In genomic region chr14:54464293-54465005, GRCm38 (mm10) we compare ENCODE assay signal across 9 mouse cellular contexts. TPM values are rescaled to one million over a fixed set of nuclear protein-coding genes. Genes with fewer than 3 reads are reported as not detected.
DNase-seq lines count a peak whose midpoint lies in the region; ATAC-seq and TF ChIP-seq lines count a peak whose summit lies in the region.
"Had no signal": no experiment of that assay in that cellular context is flagged by ENCODE, and none has a peak within 500 bp of the region (broad histone marks: within the 10 kb centered on the region; RNA-seq: fewer than 3 reads in every experiment).

No protein-coding gene starts in this region.

- H3K4me3 ChIP-seq in liver, embryonic 11.5 days (ENCODE audit: low read depth, low read length), result peak overlapping the region; percentile 81
- H3K4me3 ChIP-seq in stomach, embryonic 14.5 days (ENCODE audit: low read depth, low read length), result peak overlapping the region; percentile 80

- WGBS in liver, embryonic 11.5 days, result under 1% methylated on average over 57 of the region's 57 CpGs
- under 1% methylated on average over 57 of the region's 57 CpGs for whole genome bisulfite sequencing in stomach, embryonic 14.5 days

- DNase-seq in 3134 (ENCODE audit: extremely low read depth, insufficient read length, low spot score) (peak; percentile 83), Patski (ENCODE audit: low read depth, low spot score) (no peak)
- DNase-seq in cerebellum, postnatal 14 days, result peak; percentile 72 to 75
- peak; percentile 34 to 46 for DNase-seq in gastrocnemius, adult 8-10 months (ENCODE audit: low spot score in 2 of 2)
- peak; percentile 92 for DNase-seq in induced T-regulatory cell, adult 2 months (ENCODE audit: low read depth)
- peak; percentile 79 for DNase-seq in liver, embryonic 11.5 days (ENCODE audit: low spot score)
- peak; percentile 22 to 43 for DNase-seq in monocyte, adult 2 months (ENCODE audit: low read depth in 1 of 2, low spot score in 2 of 2)

- no peak for TF ChIP-seq CTCF in Patski (IDR thresholded peaks at IDR 0.05)

- CTCF ChIA-PET in Patski (lab: Charles Lee), result interaction anchor here (1.4 kb wide), 1 partner anchor 49 kb away, joined by 3 read pairs; no protein-coding TSS in a partner anchor

- H3K27me3 ChIP-seq in Patski, result no peaks in the 10 kb centered on the region
- H3K27me3 ChIP-seq in liver, embryonic 11.5 days (replicated peaks; ENCODE audit: control insufficient read depth, insufficient read depth, low read length), result no peaks in the 10 kb centered on the region
- H3K27me3 ChIP-seq in stomach, embryonic 14.5 days (ENCODE audit: control insufficient read depth, insufficient read depth, low read length), result no peaks in the 10 kb centered on the region

- peak overlapping the region; percentile 84 for H3K27ac ChIP-seq in liver, embryonic 11.5 days (ENCODE audit: low read depth, low read length)
- H3K27ac ChIP-seq in stomach, embryonic 14.5 days (ENCODE audit: low read length), result peak overlapping the region; percentile 74; the same call in 1 of the 2 replicates

- peaks cover 21% of the 10 kb centered on the region for H3K4me1 ChIP-seq in liver, embryonic 11.5 days (replicated peaks; ENCODE audit: control insufficient read depth, insufficient read depth, low read length)
- peaks cover 10% of the 10 kb centered on the region; the same call in 1 of the 2 replicates for H3K4me1 ChIP-seq in stomach, embryonic 14.5 days (ENCODE audit: control insufficient read depth, insufficient read depth, low read length)

- H3K9ac ChIP-seq in liver, embryonic 11.5 days (ENCODE audit: low read depth, low read length), result peak overlapping the region; percentile 87
- H3K9ac ChIP-seq in stomach, embryonic 14.5 days (replicated peaks; ENCODE audit: low read depth, low read length), result peak overlapping the region; percentile 76

- POLR2A ChIA-PET in Patski (lab: Charles Lee), result no interaction called here

- in situ Hi-C loops in Patski (cut with MboI; ENCODE audit: low pct_unique_long_range_greater_than_20kb), result no loop called here

- H3K4me2 ChIP-seq in liver, embryonic 11.5 days, result peak overlapping the region; percentile 85
- H3K4me2 ChIP-seq in stomach, embryonic 14.5 days (replicated peaks; ENCODE audit: low read depth, low read length), result peak overlapping the region; percentile 73

- ATAC-seq in Patski, result peak; percentile 81
- peak; percentile 78 for ATAC-seq in liver, embryonic 11.5 days (replicated peaks; ENCODE audit: low FRiP score)
- peak; percentile 77 for ATAC-seq in stomach, embryonic 14.5 days (ENCODE audit: insufficient number of reproducible peaks, insufficient read depth, low FRiP score, low read depth)

- H3K36me3 ChIP-seq in liver, embryonic 11.5 days (ENCODE audit: control insufficient read depth, insufficient read depth, low read length), result peaks cover 19% of the 10 kb centered on the region
- peaks cover 19% of the 10 kb centered on the region for H3K36me3 ChIP-seq in stomach, embryonic 14.5 days (ENCODE audit: control insufficient read depth, insufficient read depth, low read length)

- H3K9me3 ChIP-seq in liver, embryonic 11.5 days (ENCODE audit: control insufficient read depth, low read length), result no peaks in the 10 kb centered on the region
- H3K9me3 ChIP-seq in stomach, embryonic 14.5 days (ENCODE audit: control insufficient read depth, low read depth, low read length), result no peaks in the 10 kb centered on the region

RNA-seq across cellular contexts. Expression of gene Lrp10, which starts 0.5 kb away (rescaled TPM):
- polyA plus RNA-seq in Patski (2021), result 185 TPM
- total RNA-seq in gastrocnemius, adult 8-10 months (2022), result 10 to 100 TPM; 23.5 to 34.0 (median 29.5) TPM
- 38.6 and 41.3 TPM in 2 replicates for polyA plus RNA-seq in liver, embryonic 11.5 days (2014; fragmentation: Nextera tagmentation; extraction: Ambion mirVana)
- polyA plus RNA-seq in stomach, embryonic 14.5 days (2014; fragmentation: Nextera tagmentation; extraction: Ambion mirVana), result 38.1 and 41.7 TPM in 2 replicates

RNA-seq across cellular contexts. Expression of gene Rem2, which starts 11.5 kb away (rescaled TPM):
- polyA plus RNA-seq in Patski (2021), result 0.27 TPM
- total RNA-seq in gastrocnemius, adult 8-10 months (2022), result not detected
- 0.29 and 0.78 TPM in 2 replicates for polyA plus RNA-seq in liver, embryonic 11.5 days (2014; fragmentation: Nextera tagmentation; extraction: Ambion mirVana)
- 1.5 and 2.0 TPM in 2 replicates for polyA plus RNA-seq in stomach, embryonic 14.5 days (2014; fragmentation: Nextera tagmentation; extraction: Ambion mirVana)
- total RNA-seq: gastrocnemius, postnatal 4 days had no signal

RNA-seq across cellular contexts. Expression of gene Mmp14, which starts 33.0 kb away (rescaled TPM):
- polyA plus RNA-seq in Patski (2021), result 35.9 TPM
- total RNA-seq in gastrocnemius, adult 8-10 months (2022), result 1 to 10 TPM; 2.8 to 6.3 (median 3.7) TPM
- 56.6 and 57.6 TPM in 2 replicates for polyA plus RNA-seq in liver, embryonic 11.5 days (2014; fragmentation: Nextera tagmentation; extraction: Ambion mirVana)
- 154 and 156 TPM in 2 replicates for polyA plus RNA-seq in stomach, embryonic 14.5 days (2014; fragmentation: Nextera tagmentation; extraction: Ambion mirVana)

RNA-seq across cellular contexts. Expression of gene Mrpl52, which starts 37.7 kb away (rescaled TPM):
- polyA plus RNA-seq in Patski (2021), result 222 TPM
- 100 to 1,000 TPM; 104 to 126 (median 117) TPM for total RNA-seq in gastrocnemius, adult 8-10 months (2022)
- polyA plus RNA-seq in liver, embryonic 11.5 days (2014; fragmentation: Nextera tagmentation; extraction: Ambion mirVana), result 309 and 329 TPM in 2 replicates
- polyA plus RNA-seq in stomach, embryonic 14.5 days (2014; fragmentation: Nextera tagmentation; extraction: Ambion mirVana), result 284 and 312 TPM in 2 replicates

RNA-seq across cellular contexts. Expression of gene Slc7a7, which starts 46.9 kb away (rescaled TPM):
- 8.2 TPM for polyA plus RNA-seq in Patski (2021)
- 1 to 10 TPM in 2 of 4 experiments, under 1 TPM in 2; 0.46 to 1.9 (median 0.89) TPM for total RNA-seq in gastrocnemius, adult 8-10 months (2022)
- 8.3 and 10.0 TPM in 2 replicates for polyA plus RNA-seq in liver, embryonic 11.5 days (2014; fragmentation: Nextera tagmentation; extraction: Ambion mirVana)
- 10.3 and 11.2 TPM in 2 replicates for polyA plus RNA-seq in stomach, embryonic 14.5 days (2014; fragmentation: Nextera tagmentation; extraction: Ambion mirVana)
